Mouse (Mus musculus): Measurements from ENCODE around the gene Etv2.

The Etv2 gene

GRCm38 (mm10) chr7:30635752-30636151 is at the start of gene Etv2:
TSS of gene Etv2 (minus strand) at chr7:30635852.
- DNase-seq (ENCODE audit: low spot score), result no peak

DNA sequence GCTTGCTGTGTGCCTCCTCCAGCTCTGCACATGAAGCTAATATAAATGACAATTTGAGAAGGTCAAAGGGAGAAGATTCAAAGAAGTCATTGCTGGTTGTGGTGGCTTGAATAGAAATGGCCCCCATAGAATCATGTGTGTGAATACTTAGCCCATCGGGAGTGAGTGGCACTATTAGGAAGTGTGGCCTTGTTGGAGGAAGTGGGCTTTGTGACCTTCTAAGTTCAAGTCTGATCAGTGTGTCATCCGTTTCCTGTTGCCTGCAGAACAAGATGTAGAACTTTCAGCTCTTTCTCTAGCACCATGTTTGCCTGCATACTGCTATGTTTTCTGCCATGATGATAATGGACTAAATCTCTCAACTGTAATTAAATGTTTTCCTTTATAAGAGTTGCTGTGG is 47.8 kb upstream of the Etv2 start:
- no peak for DNase-seq (ENCODE audit: low spot score)

DNA sequence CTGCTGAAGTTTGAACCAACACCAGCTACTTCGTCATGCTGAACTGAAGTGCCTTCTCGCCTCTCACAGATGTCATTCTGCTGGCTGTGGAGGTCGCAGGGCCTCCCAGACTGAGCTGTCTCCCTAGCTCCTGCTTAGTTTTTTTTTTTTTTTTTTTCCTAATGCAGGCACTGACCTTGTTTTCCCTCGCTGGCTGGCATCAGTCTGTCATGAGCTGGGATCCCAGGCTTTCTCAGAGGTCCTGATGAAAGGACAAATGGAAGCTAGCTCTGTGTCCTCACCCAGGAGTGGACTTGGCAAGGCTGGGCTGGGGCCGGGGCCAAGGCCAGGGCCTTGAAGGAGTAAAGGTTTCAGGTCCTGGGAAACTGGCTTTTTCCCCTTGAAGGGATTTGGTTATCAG is 46.2 kb upstream of the Etv2 start:
- DNase-seq (ENCODE audit: low spot score), result no peak

DNA sequence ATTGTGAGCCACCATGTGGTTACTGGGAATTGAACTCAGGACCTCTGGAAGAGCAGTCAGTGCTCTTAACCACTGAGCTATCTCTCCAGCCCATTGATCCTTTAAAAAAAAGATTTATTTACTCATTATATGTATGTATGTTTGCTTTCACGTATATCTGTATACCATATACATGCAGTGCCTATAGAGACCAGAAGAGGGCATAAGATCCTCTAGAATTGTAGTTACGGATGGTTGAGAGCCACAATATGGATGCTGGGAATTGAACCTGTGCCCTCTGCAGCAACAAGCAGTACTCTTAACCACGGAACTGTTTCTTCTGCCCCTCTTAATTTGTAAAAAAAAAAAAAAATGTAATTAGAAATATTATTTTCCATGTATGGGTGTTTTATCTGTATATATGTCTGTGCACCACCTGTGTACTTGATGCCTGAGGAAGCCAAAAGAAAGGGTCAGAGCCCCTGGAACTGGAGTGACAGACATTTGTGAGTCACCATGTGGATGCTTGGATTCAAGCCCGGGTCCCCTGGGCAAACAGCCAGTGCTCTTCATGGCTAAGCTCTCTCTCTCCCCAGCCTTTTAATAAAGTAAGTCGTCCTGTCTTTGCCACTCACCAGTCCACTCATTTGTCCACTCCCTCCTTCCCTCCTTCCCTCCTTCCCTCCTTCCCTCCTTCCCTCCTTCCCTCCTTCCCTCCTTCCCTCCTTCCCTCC is 42.8 kb upstream of the Etv2 start:
- DNase-seq (ENCODE audit: low spot score), result no peak

DNA sequence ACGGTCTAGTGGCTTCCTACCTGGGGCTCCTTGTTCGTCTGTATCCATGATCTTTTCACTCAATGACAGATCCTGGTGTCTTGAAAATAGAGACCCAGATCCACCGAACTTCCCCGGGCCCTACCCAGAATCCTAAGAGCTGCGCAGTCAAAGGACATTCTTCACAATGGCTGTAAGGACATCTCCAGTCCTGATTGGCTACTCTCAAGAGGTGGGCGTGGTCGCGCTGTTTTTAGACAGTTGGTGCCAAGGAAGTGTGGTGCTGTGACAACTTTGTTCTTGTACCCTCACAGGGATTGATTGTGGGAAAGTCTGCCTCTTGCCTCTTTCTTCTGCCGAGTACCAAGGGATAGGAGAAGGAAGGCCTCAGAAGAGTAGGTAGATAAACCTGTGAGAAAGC is 35.8 kb upstream of the Etv2 start, which contains the start of gene Pmis2:
Gene Pmis2 (minus strand): TSS at position 126 of the 400 bp plus-strand sequence.
- no peak for DNase-seq (ENCODE audit: low spot score)

GRCm38 (mm10) chr7:30669229-30669628 is 33.6 kb upstream of the Etv2 start:
- DNase-seq (ENCODE audit: low spot score), result peak; percentile 64

- no peak for DNase-seq (ENCODE audit: low spot score)
These were observed 29.7 kb upstream of the Etv2 start for GRCm38 (mm10) chr7:30665321-30665720.

DNA sequence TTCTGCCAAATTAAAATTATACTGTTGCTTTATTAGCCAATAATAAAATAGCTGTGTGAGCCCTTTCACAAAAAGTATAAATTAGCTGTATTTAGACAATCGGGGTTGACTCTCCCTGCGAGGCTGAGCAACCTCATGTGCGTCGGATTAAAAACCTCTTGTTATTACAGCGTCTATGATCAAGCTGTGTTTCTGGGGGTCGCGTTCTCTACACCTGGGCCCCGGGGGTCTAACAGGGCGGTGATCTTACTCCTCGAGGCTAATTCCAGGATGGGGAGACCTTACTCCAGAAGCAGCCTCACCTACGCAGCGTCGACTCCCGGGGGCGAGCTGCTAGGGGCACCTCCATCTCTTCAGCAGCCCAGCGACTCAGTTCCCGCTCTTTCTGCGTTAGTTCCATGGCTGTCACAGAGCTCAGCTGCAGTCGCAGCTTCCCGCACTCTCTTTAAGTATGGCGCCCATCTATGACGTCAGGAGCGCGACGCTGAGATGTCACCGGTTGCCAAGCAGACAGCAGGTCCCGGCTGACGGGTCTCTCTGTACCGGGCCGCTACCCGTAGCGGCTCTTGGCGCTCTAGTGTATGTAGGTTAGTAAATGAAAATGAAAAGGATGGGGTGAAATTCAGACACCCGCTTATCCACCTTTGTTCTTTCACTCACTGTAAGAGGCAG is 29.0 kb upstream of the Etv2 start, which contains the start of gene Haus5:
Gene Haus5 (minus strand): TSS at position 466 of the 672 bp plus-strand sequence.
- DNase-seq (ENCODE audit: low spot score), result peak; percentile 99

- peak; percentile 99 for DNase-seq (ENCODE audit: low spot score)
These were observed 14.2 kb upstream of the Etv2 start, which contains the start of gene Rbm42 for GRCm38 (mm10) chr7:30649591-30650540. TSS of gene Rbm42 (minus strand) at chr7:30650317.

- peak; percentile 50 for DNase-seq (ENCODE audit: low spot score)
These were observed 3.4 kb upstream of the Etv2 start for GRCm38 (mm10) chr7:30639083-30639482.

- no peak for DNase-seq (ENCODE audit: low spot score)
These were observed 743 bp upstream of the Etv2 start for GRCm38 (mm10) chr7:30636395-30636794.

DNA sequence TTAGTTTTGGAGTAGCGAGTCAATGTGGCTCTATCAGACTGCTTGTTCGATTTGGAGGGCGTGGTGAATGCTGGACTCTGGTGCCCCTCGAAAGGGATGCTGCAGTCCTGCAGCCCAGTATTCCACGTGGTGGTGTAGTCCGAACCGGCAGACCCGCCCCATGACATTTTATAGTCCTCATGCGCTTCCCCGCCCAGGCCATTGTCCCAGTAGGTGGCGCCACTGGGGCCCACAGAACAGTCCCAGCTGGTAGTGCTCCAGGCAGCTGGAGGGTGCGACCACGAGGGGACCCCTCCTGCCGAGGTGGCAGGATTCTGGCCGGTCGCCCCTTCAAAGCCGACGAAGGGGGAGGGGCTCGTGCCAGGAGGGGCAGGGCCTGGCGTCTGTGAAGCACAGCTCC is 1.0 kb downstream of the Etv2 start:
- DNase-seq (ENCODE audit: low spot score), result peak; percentile 79

GRCm38 (mm10) chr7:30633762-30634412 is 1.8 kb downstream of the Etv2 start:
- DNase-seq (ENCODE audit: low spot score), result no peak

- DNase-seq (ENCODE audit: low spot score), result no peak
These were observed 6.6 kb downstream of the Etv2 start for GRCm38 (mm10) chr7:30629013-30629412.

GRCm38 (mm10) chr7:30626647-30627046 is 9.0 kb downstream of the Etv2 start:
- no peak for DNase-seq (ENCODE audit: low spot score)

DNA sequence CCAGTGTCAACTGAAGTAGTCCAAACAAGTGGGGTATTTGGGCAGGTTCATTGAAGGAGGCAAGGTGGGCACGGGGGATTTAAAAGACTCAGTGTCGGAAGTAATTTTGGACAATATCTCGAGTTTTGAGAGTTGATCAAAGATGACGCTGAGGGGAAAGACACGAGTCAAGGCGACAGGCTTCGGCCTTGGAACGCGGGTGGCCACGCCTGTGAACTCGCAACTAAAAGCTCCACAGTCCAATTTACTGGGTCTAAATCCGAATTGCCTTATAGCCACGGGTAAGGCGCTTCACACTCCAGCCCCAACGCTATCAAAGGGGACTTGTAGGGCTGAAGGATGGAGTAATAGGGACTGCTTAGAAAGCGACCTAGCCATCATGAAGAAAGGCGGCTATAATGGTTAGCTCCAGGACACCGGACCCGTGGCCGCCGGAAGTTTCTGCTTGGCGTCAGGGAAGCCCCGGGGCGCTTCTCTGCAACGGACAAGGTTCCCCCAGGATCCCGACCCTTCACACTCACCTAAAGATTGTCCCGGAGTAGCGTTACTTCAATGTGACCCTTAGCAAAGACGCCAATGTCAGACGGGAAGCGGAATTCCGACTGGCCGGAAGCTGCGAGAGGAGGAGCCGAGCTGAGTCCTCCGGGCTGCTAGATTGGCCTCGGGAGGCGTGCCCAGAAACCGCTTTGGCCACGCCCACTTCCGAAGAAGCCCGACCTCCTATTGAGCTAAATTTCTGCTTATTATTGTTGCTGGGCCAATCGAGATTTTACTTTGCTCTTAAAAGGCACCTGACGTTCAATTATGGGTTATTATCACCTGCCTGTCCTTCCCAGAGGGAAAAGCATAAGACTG is 9.9 kb downstream of the Etv2 start, which contains the start of gene Cox6b1:
Gene Cox6b1 (minus strand): TSS at position 622 of the 855 bp plus-strand sequence.
- peak; percentile 95 for DNase-seq (ENCODE audit: low spot score)

DNA sequence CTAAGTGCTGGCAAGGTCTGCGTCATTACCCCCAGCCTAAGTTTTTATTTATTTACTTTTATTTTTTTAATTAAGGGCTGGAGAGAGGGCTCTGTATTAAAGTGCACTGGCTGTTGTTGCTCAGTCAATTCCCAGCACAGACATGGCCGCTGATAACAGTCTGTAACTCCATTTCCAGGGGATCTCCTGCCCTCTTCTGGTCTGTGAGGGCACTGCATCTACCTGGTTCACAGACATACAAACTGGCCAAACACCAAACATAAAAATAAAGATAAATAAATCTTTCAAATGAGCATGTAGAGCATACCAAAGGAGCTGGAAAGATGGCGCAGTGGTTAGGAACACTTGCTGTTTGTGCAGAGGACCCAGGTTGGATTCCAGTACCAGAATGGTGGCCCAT is 16.4 kb downstream of the Etv2 start:
- peak; percentile 29 for DNase-seq (ENCODE audit: low spot score)

- no peak for DNase-seq (ENCODE audit: low spot score)
These were observed 17.0 kb downstream of the Etv2 start for GRCm38 (mm10) chr7:30618658-30619057.

- no peak for DNase-seq (ENCODE audit: low spot score)
These were observed 20.4 kb downstream of the Etv2 start for GRCm38 (mm10) chr7:30615049-30615760.

DNA sequence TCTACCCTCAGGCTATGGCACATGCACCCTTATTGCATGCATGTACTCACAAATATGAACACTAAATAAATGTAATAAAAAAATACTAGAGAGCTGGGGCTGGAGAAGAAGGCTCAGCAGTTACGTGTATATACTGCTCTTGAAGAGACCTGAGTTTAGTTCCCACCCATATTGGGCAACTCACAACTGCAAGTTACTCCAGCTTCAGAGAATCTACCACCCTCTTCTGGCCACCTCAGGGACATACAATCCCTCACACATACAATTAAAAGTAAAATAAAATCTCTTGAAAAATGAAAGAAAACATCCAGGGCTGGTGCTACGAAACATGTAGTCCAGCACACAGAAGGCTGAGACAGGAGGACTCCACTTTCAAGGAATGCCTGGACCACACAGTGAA is 21.2 kb downstream of the Etv2 start:
- no peak for DNase-seq (ENCODE audit: low spot score)
